Mouse (Mus musculus) thymus, postnatal 25 days (tissue): ENCODE measurements around the gene Traf5.
A peak's percentile ranks its signal among the peaks of the same experiment; 100 is the strongest.

Source experiments
- DNase-seq: peaks from one replicate; pipeline ENCODE4 v3.0.0; 2022

The Traf5 gene

GRCm38 (mm10) chr1:192091806-192092772 is at the start of gene Traf5:
TSS of gene Traf5 (minus strand) at chr1:192092559.
- peak; percentile 99 for DNase-seq

DNA sequence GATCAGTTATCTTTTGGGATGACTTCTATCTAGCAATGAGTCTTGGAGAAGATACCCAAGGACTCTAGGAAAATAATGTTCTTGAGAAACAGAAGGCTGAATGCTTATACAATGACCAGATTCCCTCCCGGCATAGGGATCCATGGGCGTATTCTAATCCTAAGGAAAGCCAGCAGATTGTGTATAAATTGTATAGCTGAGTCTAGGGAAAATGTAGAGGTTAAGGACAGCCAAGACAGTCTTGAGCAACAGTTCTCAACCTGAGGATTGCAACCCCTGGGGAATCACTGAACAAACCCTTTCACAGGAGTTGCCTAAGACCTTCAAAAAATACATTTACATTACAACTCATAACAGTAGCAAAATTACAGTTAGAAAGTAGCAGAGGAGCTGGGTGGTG is 48.0 kb upstream of the Traf5 start:
- no peak for DNase-seq

GRCm38 (mm10) chr1:192137926-192138910 is 45.9 kb upstream of the Traf5 start, which contains the start of gene Rcor3:
TSS of gene Rcor3 (minus strand) at chr1:192138062.
- DNase-seq: peak; percentile 75

DNA sequence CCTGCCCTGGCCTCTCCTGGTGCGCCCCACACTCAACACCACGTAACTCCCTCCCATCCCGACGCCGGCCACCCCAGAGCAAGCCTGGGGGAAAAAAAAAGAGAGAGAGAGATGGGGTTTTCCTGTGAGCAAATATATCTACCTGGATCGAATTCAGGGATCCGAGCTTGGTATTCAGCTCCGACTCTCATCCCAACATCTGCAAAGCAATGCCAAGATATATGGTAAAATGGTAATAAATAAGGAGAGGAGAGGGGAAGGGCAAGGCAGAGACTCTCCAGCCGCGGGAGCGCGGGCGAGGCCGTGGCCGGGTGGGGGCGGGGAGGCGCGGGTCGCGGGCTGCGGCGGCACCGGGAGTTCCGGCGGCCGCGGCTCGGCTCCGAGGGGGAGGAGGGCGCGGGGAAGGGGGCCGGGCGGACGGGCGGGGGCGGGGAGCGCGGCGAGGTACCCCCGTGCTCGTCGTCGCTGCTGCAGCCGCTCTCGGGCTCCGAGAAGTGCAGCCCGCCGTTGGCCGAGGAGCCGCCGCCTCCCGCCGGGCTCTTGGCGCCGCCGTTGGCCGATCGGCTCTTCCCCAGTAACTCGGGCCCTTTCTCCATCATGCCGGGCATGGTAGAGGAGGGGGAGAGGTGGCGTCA is 45.0 kb upstream of the Traf5 start:
- DNase-seq: no peak

DNA sequence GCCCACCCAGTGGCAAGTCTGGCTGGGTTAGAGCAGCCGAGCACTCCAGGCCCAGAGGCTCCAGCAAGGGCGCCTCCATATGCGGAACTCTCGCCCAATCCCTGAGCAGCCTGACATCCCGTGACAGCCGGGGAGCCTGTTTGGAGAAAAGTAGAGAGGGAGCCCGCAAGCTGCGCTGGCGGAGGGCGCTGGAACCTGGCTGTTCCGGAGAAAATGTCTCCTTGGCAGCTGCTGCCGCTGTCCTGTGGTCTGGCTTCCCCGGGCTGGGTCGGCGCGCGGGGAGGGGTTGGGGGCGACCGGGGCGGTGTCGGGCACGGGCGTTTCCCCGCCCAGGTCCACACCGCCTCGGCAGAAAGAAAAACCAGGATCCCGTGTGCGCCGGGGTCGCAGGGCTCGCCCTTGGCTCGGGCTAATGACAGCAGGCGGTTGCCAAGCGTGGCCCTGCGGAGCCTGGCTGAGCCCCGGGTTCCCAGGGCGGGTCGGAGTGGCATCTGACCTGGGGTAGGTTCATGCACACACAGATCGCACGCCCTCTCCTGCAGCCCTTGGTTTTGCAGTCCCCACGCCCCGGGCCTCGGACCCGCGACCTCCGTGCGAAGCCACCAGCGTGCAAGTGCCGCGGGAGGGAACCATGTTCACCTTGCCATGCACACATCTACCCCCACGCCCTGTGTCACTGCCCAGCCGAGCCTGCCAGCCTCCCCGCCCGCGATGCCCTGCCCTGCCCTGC is 44.4 kb upstream of the Traf5 start:
- DNase-seq: peak; percentile 61

GRCm38 (mm10) chr1:192130202-192130601 is 37.8 kb upstream of the Traf5 start:
- DNase-seq: no peak

DNA sequence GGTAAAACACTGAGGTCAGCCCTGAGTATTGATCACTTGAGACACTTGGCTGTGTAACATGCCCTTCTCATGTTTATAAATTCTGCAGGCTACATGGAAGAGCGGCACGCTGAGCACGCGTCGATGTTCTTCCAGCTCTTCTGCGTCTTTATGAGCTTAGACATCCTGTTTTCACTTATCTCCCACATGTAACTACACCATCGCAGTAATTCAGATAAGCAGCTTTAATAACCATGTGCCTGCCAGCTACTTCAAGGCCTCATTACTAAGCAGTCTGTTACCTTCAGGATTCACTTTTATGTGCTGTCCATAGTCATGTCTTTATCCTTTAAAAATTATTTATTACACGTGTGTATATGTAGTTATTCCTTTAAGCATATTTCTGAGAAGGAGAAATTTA is 36.0 kb upstream of the Traf5 start:
- no peak for DNase-seq

DNA sequence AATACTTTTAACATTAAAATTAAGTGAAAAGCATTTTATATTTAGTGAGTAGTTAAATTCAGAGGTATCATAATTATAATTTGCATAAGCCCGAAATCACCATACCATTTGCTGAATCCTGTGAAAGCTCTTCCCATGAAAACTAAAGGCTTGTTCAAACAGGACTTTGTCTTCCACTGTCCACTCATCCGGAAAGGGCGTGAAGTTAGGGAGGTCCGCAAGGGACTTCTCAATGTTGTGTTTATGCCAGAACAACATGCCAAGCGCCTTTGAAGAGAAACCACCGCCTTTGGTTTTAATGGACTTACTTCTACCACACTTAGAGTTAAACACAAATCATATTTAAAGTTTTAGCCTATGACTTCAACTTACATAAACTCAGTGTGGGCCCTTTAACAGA is 33.4 kb upstream of the Traf5 start:
- no peak for DNase-seq

- no peak for DNase-seq
These were observed 23.9 kb upstream of the Traf5 start for GRCm38 (mm10) chr1:192116262-192116661.

- no peak for DNase-seq
These were observed 23.0 kb upstream of the Traf5 start for GRCm38 (mm10) chr1:192115378-192115777.

GRCm38 (mm10) chr1:192109169-192109568 is 16.8 kb upstream of the Traf5 start:
- DNase-seq: no peak

- DNase-seq: peak; percentile 52
These were observed 15.0 kb upstream of the Traf5 start for GRCm38 (mm10) chr1:192107352-192107751.

GRCm38 (mm10) chr1:192105902-192106389 is 13.6 kb upstream of the Traf5 start:
- DNase-seq: no peak

DNA sequence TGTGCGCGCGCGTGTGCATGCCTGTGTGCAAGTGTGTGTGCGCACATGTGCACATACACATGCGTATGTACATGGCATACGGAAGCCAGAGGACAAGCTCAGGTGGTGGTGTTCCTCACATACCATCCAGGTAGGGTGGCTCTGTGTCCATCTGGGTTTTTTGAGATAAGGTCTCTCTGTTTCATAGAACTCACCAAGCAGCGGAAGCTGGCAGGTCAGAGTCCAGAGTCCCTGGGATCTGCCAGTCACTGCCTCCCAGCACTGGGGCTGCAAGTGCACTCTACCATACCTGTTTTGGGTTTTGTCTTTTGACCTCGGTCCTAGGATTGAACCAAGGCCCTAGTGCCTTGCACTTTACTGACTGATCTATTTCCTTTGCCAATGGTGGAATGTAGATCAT is 11.7 kb upstream of the Traf5 start:
- no peak for DNase-seq

DNA sequence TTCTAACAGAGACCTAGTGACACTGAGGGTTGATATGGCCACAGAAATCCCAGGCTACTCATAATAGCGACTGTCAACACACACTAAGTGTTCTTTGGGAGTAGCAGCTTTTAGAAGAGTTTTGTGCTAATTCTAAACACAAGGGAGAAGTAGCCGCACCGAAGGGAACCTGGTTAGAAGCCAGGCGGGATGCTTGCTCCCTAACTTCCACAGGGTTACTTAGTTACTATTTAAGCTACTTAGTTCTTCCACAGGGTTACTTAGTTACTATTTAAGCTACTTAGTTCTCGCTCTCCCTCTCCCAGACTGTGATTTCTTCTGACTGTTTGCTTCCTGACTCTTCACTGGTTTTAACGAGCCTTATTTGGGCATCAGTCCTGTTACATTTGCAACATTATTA is 10.8 kb upstream of the Traf5 start:
- no peak for DNase-seq

- DNase-seq: no peak
These were observed 9.0 kb upstream of the Traf5 start for GRCm38 (mm10) chr1:192101359-192101758.

DNA sequence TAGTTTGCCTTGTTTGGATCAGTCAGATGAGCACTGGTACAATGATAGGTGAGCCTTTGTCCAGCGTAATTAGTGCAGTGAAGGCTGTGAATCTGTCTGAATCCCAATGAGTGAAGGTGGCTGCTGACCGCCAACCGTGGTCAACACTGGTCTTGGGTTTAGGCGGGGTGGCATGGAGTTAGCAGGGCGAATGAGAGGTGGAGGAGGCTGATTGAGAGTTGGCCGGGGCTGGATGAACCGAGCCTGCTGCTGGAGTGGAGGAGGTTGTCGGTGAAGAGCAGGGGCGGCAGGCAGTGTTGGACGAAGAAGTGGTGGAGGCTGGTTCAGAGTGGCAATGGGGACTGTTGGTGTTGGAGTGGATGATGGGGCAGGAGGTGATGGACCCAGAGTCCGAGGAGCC is 8.4 kb upstream of the Traf5 start:
- no peak for DNase-seq

DNA sequence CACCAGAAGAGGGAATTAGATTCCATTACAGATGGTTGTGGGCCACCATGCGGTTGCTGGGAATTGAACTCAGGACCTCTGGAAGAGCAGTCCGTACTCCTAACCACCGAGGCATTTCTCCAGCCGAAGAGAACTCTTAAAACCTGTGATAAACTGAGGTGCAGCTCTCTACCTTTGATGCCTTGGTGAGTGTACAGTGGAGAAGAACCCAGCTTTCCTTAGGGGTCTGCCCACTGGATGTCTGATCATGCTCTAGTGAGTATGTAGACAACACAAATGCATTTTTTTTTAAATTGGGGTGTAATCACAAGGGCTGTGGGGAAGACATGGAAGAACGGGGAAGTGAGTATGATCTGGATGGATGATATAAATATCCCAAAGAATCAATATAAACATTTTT is 3.3 kb upstream of the Traf5 start:
- no peak for DNase-seq

GRCm38 (mm10) chr1:192094451-192095170 is 2.3 kb upstream of the Traf5 start:
- peak; percentile 65 for DNase-seq

DNA sequence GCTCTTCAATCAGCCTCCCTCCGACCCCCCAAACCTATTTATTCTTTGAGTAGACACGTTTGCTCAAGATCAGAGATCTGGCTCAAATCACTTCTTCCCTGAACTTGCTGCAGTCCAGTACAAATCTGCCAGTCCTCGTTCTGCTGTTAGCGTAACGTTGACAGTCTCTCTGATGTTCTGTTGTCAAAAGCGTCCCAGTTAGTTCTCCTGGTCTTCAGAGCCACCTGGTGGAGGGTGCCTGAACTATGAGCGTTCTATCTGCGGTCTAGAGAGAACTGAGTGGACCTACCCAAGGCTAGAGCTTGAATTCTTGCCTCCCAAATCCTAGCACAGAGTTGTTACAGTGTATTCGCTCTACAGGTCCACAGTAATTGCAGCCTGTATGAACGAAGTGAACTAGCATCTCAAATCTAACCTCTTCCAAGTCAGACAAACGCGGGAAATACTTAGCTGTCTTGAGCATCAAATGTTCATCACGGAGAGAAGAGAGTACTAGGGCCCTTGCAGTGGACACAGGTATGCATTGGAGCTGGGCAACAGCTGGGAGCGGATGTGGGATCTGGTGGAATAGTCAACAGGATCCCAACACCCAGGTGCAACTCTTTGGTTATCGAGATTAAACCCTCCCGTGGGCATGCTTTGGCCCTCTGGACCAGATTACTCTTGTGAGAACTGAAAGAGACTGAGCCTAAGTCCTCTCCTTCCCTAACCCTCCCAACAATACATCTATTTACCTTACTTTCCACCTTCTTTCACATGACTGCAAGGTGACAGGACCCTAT is 711 bp upstream of the Traf5 start:
- peak; percentile 88 for DNase-seq
